Mouse (Mus musculus): Measurements from ENCODE around the gene Snx29. TPM values are rescaled to one million over a fixed set of nuclear protein-coding genes. Genes with fewer than 3 reads are reported as not detected.

The Snx29 gene
- total RNA-seq, 1 experiment from 2014 or later = 25.3 TPM

- no peak for ATAC-seq (replicated peaks; ENCODE audit: insufficient number of reproducible peaks, low FRiP score, low TSS enrichment, poor library complexity, severe bottlenecking)
These were observed 432.8 kb downstream of the Snx29 start for GRCm38 (mm10) chr16:11755281-11756066.

GRCm38 (mm10) chr16:11756598-11757245, 434.0 kb downstream of the Snx29 start:
- ATAC-seq (replicated peaks; ENCODE audit: insufficient number of reproducible peaks, low FRiP score, low TSS enrichment, poor library complexity, severe bottlenecking) = no peak

- no peak for ATAC-seq (replicated peaks; ENCODE audit: insufficient number of reproducible peaks, low FRiP score, low TSS enrichment, poor library complexity, severe bottlenecking)
These were observed 434.8 kb downstream of the Snx29 start for GRCm38 (mm10) chr16:11757471-11757870.

- ATAC-seq (replicated peaks; ENCODE audit: insufficient number of reproducible peaks, low FRiP score, low TSS enrichment, poor library complexity, severe bottlenecking) = no peak
These were observed 435.2 kb downstream of the Snx29 start for GRCm38 (mm10) chr16:11757951-11758350.

- ATAC-seq (replicated peaks; ENCODE audit: insufficient number of reproducible peaks, low FRiP score, low TSS enrichment, poor library complexity, severe bottlenecking) = no peak
These were observed 449.6 kb downstream of the Snx29 start for GRCm38 (mm10) chr16:11772318-11772717.

GRCm38 (mm10) chr16:11774321-11774720, 451.6 kb downstream of the Snx29 start:
- ATAC-seq (replicated peaks; ENCODE audit: insufficient number of reproducible peaks, low FRiP score, low TSS enrichment, poor library complexity, severe bottlenecking) = no peak

GRCm38 (mm10) chr16:11776528-11776927, 453.8 kb downstream of the Snx29 start:
- no peak for ATAC-seq (replicated peaks; ENCODE audit: insufficient number of reproducible peaks, low FRiP score, low TSS enrichment, poor library complexity, severe bottlenecking)

- no peak for ATAC-seq (replicated peaks; ENCODE audit: insufficient number of reproducible peaks, low FRiP score, low TSS enrichment, poor library complexity, severe bottlenecking)
These were observed 455.5 kb downstream of the Snx29 start for GRCm38 (mm10) chr16:11778191-11778590.

- no peak for ATAC-seq (replicated peaks; ENCODE audit: insufficient number of reproducible peaks, low FRiP score, low TSS enrichment, poor library complexity, severe bottlenecking)
These were observed 456.2 kb downstream of the Snx29 start for GRCm38 (mm10) chr16:11778715-11779460.

- ATAC-seq (replicated peaks; ENCODE audit: insufficient number of reproducible peaks, low FRiP score, low TSS enrichment, poor library complexity, severe bottlenecking) = no peak
These were observed 459.4 kb downstream of the Snx29 start for GRCm38 (mm10) chr16:11782082-11782481.

GRCm38 (mm10) chr16:11783337-11783736, 460.6 kb downstream of the Snx29 start:
- no peak for ATAC-seq (replicated peaks; ENCODE audit: insufficient number of reproducible peaks, low FRiP score, low TSS enrichment, poor library complexity, severe bottlenecking)

GRCm38 (mm10) chr16:11784354-11784753, 461.6 kb downstream of the Snx29 start:
- no peak for ATAC-seq (replicated peaks; ENCODE audit: insufficient number of reproducible peaks, low FRiP score, low TSS enrichment, poor library complexity, severe bottlenecking)

- no peak for ATAC-seq (replicated peaks; ENCODE audit: insufficient number of reproducible peaks, low FRiP score, low TSS enrichment, poor library complexity, severe bottlenecking)
These were observed 463.1 kb downstream of the Snx29 start for GRCm38 (mm10) chr16:11785806-11786205.

- ATAC-seq (replicated peaks; ENCODE audit: insufficient number of reproducible peaks, low FRiP score, low TSS enrichment, poor library complexity, severe bottlenecking) = no peak
These were observed 467.8 kb downstream of the Snx29 start for GRCm38 (mm10) chr16:11790476-11790875.

GRCm38 (mm10) chr16:11793391-11793790, 470.7 kb downstream of the Snx29 start:
- no peak for ATAC-seq (replicated peaks; ENCODE audit: insufficient number of reproducible peaks, low FRiP score, low TSS enrichment, poor library complexity, severe bottlenecking)

- ATAC-seq (replicated peaks; ENCODE audit: insufficient number of reproducible peaks, low FRiP score, low TSS enrichment, poor library complexity, severe bottlenecking) = no peak
These were observed 471.9 kb downstream of the Snx29 start for GRCm38 (mm10) chr16:11794628-11795027.

- ATAC-seq (replicated peaks; ENCODE audit: insufficient number of reproducible peaks, low FRiP score, low TSS enrichment, poor library complexity, severe bottlenecking) = no peak
These were observed 473.2 kb downstream of the Snx29 start for GRCm38 (mm10) chr16:11795758-11796460.

- no peak for ATAC-seq (replicated peaks; ENCODE audit: insufficient number of reproducible peaks, low FRiP score, low TSS enrichment, poor library complexity, severe bottlenecking)
These were observed 479.3 kb downstream of the Snx29 start for GRCm38 (mm10) chr16:11801960-11802539.
